Mouse (Mus musculus): ENCODE measurements around the gene Olfr577. TPM values are rescaled to one million over a fixed set of nuclear protein-coding genes. Genes with fewer than 3 reads are reported as not detected.

Gene Olfr577
- total and polyA plus RNA-seq, 3 experiments = not detected

DNA sequence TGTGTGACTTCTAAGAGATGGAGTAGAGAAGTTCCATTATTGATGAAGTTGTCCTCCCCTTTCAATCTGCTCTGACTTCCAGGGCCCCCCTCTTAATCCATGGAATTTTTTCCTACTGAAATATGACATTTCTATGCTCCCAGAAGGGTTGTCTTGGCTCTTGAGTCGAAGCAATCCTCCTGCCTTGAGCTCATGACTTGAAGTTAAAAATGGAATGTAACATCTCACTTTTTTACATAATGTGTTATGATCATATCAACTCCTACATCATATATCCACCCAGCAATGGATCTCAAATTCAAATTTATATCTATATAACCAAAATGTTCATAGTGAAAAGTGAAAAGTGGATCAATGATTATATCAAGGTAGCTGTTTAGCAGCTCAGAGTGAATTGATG, 1.3 kb downstream of the Olfr577 start:
- no peaks in the 10 kb centered on the region for H3K4me1 ChIP-seq (ENCODE audit: control insufficient read depth in 1 of 2, insufficient read depth in 2 of 2, low read length in 2 of 2)
- H3K27ac ChIP-seq (ENCODE audit: control insufficient read depth, low read depth, low read length) = no peak overlapping the region
- no peaks in the 10 kb centered on the region for H3K27me3 ChIP-seq (ENCODE audit: control insufficient read depth in 1 of 2, insufficient read depth in 2 of 2, low read length in 2 of 2)
- DNase-seq (ENCODE audit: low read depth, low spot score) = no peak
- TF ChIP-seq POLR2A (IDR thresholded peaks at IDR 0.05; ENCODE audit: control insufficient read depth in 1 of 2, insufficient read depth in 1 of 2, low read depth in 1 of 2, low read length in 2 of 2, poor library complexity in 1 of 2) (no peak), SIN3A (IDR thresholded peaks at IDR 0.05; ENCODE audit: low read length) (no peak), KAT2A (conservative IDR thresholded peaks at IDR 0.05; ENCODE audit: low read depth, low read length) (no peak), CHD2 (IDR thresholded peaks at IDR 0.05; ENCODE audit: low read length) (no peak), NRF1 (IDR thresholded peaks at IDR 0.05; ENCODE audit: insufficient read depth, low read depth, low read length, poor library complexity, severe bottlenecking) (no peak), POLR2AphosphoS2 (IDR thresholded peaks at IDR 0.05; ENCODE audit: low read length) (no peak), HCFC1 (IDR thresholded peaks at IDR 0.05; ENCODE audit: low read depth, low read length) (no peak), RCOR1 (IDR thresholded peaks at IDR 0.05; ENCODE audit: low read depth, low read length) (no peak), MAFK (IDR thresholded peaks at IDR 0.05; ENCODE audit: borderline replicate concordance, low read depth, low read length) (no peak), GABPA (IDR thresholded peaks at IDR 0.05; ENCODE audit: low read depth, low read length) (no peak), MYC (IDR thresholded peaks at IDR 0.05; ENCODE audit: low read depth, low read length) (no peak), USF1 (IDR thresholded peaks at IDR 0.05; ENCODE audit: low read depth, low read length) (no peak), SMC3 (IDR thresholded peaks at IDR 0.05; ENCODE audit: low read depth, low read length) (no peak), CHD1 (IDR thresholded peaks at IDR 0.05; ENCODE audit: low read depth, low read length) (no peak), UBTF (IDR thresholded peaks at IDR 0.05; ENCODE audit: borderline replicate concordance, insufficient read depth, low read depth, low read length) (no peak), CTCF (IDR thresholded peaks at IDR 0.05 in 2 of 3, conservative IDR thresholded peaks at IDR 0.05 in 1 of 3; ENCODE audit: control insufficient read depth in 1 of 3, insufficient read depth in 1 of 3, low read depth in 2 of 3, low read length in 3 of 3, poor library complexity in 1 of 3, severe bottlenecking in 1 of 3) (no peak), ZC3H11A (IDR thresholded peaks at IDR 0.05; ENCODE audit: low read depth, low read length) (no peak), EP300 (IDR thresholded peaks at IDR 0.05; ENCODE audit: low read depth in 1 of 2, low read length in 2 of 2) (no peak)
- H3K36me3 ChIP-seq (ENCODE audit: control insufficient read depth in 1 of 2, insufficient read depth in 2 of 2, low read length in 2 of 2) = no peaks in the 10 kb centered on the region
- H3K9ac ChIP-seq (ENCODE audit: control insufficient read depth, low read depth, low read length, poor library complexity, severe bottlenecking) = no peak overlapping the region
- no peaks in the 10 kb centered on the region for H3K9me3 ChIP-seq (replicated peaks; ENCODE audit: insufficient read depth, low read length)
- no peak overlapping the region for H3K4me3 ChIP-seq (ENCODE audit: control insufficient read depth in 1 of 2, insufficient read depth in 1 of 2, low read depth in 2 of 2, low read length in 2 of 2)
- H3K79me2 ChIP-seq (ENCODE audit: control insufficient read depth, insufficient read depth, low read length, poor library complexity) = no peaks in the 10 kb centered on the region

- no peaks in the 10 kb centered on the region for H3K4me1 ChIP-seq (ENCODE audit: control insufficient read depth in 1 of 2, insufficient read depth in 2 of 2, low read length in 2 of 2)
- no peaks in the 10 kb centered on the region for H3K9me3 ChIP-seq (replicated peaks; ENCODE audit: insufficient read depth, low read length)
- TF ChIP-seq E2F4 (IDR thresholded peaks at IDR 0.05; ENCODE audit: borderline replicate concordance, low read depth, low read length) (no peak), JUND (IDR thresholded peaks at IDR 0.05; ENCODE audit: low read depth, low read length) (no peak), ZC3H11A (IDR thresholded peaks at IDR 0.05; ENCODE audit: low read depth, low read length) (no peak), EP300 (IDR thresholded peaks at IDR 0.05; ENCODE audit: low read depth in 1 of 2, low read length in 2 of 2) (no peak), MYC (IDR thresholded peaks at IDR 0.05; ENCODE audit: low read depth, low read length) (no peak), USF1 (IDR thresholded peaks at IDR 0.05; ENCODE audit: low read depth, low read length) (no peak), HCFC1 (IDR thresholded peaks at IDR 0.05; ENCODE audit: low read depth, low read length) (no peak), MAX (IDR thresholded peaks at IDR 0.05; ENCODE audit: low read length) (no peak), MAFK (IDR thresholded peaks at IDR 0.05; ENCODE audit: borderline replicate concordance, low read depth, low read length) (no peak), NRF1 (IDR thresholded peaks at IDR 0.05; ENCODE audit: insufficient read depth, low read depth, low read length, poor library complexity, severe bottlenecking) (no peak), ZNF384 (IDR thresholded peaks at IDR 0.05; ENCODE audit: low read depth, low read length) (no peak)
- no peaks in the 10 kb centered on the region for H3K36me3 ChIP-seq (ENCODE audit: control insufficient read depth in 1 of 2, insufficient read depth in 2 of 2, low read length in 2 of 2)
- no peak within 1 kb of the TSS for H3K4me3 ChIP-seq (ENCODE audit: control insufficient read depth in 1 of 2, insufficient read depth in 1 of 2, low read depth in 2 of 2, low read length in 2 of 2)
- no peaks in the 10 kb centered on the region for H3K27me3 ChIP-seq (ENCODE audit: control insufficient read depth in 1 of 2, insufficient read depth in 2 of 2, low read length in 2 of 2)
- no peaks in the 10 kb centered on the region for H3K79me2 ChIP-seq (ENCODE audit: control insufficient read depth, insufficient read depth, low read length, poor library complexity)
- H3K9ac ChIP-seq (ENCODE audit: control insufficient read depth, low read depth, low read length, poor library complexity, severe bottlenecking) = no peak within 1 kb of the TSS
- no peak within 1 kb of the TSS for H3K27ac ChIP-seq (ENCODE audit: control insufficient read depth, low read depth, low read length)
- DNase-seq (ENCODE audit: low read depth, low spot score) = no peak
Observed at GRCm38 (mm10) chr7:102962360-102962759, 13.4 kb downstream of the Olfr577 start, which contains the start of gene Olfr576. TSS of gene Olfr576 (plus strand) at chr7:102962660.

Measured in MEL (cell line).